Mouse (Mus musculus): ENCODE results near the gene Tnnt3. TPM values are rescaled to one million over a fixed set of nuclear protein-coding genes. Genes with fewer than 3 reads are reported as not detected.
A peak's percentile ranks its signal among the peaks of the same experiment; 100 is the strongest.

Tnnt3 gene
- 0.91 and 1.6 TPM in 2 replicates for polyA plus RNA-seq (2015; fragmentation: Nextera tagmentation; extraction: Ambion mirVana)

DNA sequence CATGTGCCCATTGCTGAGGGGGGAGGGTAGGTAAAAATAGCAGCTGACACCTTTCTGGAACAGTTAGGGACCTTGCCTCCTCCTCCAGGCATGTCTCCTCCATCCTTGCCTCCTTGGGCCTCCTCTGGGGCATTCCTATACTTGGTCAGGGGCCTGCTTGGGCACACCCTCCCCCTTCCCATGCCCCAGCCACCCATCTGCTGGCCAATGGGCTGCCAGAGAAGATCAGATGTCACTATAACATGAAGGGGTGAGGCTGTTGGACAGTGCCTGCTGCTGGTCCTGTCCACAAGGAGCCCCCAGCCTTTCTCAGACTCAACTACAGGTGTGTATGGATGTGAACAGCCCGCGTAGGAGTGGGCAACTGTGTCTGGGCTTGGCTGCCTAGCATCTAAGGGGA lies at the start of gene Tnnt3:
Gene Tnnt3, plus strand, starts transcription at position 262 of the 400 bp plus-strand sequence.
- 88% methylated on average over 2 of the region's 2 CpGs for WGBS
- no peak within 1 kb of the TSS for H3K9ac ChIP-seq (ENCODE audit: low read depth, low read length)
- H3K4me1 ChIP-seq (ENCODE audit: control insufficient read depth, insufficient read depth, low read length): no peaks in the 10 kb centered on the region
- no peaks in the 10 kb centered on the region for H3K9me3 ChIP-seq (replicated peaks; ENCODE audit: control insufficient read depth, low read length, poor library complexity, severe bottlenecking)
- H3K27ac ChIP-seq (ENCODE audit: low read length): no peak within 1 kb of the TSS
- H3K4me3 ChIP-seq (ENCODE audit: low read depth, low read length): no peak within 1 kb of the TSS
- H3K4me2 ChIP-seq (ENCODE audit: low read length): no peak within 1 kb of the TSS
- H3K36me3 ChIP-seq (ENCODE audit: control insufficient read depth, insufficient read depth, low read length): no peaks in the 10 kb centered on the region
- no peaks in the 10 kb centered on the region for H3K27me3 ChIP-seq (ENCODE audit: control insufficient read depth, insufficient read depth, low read depth, low read length)
- no peak for ATAC-seq

DNA sequence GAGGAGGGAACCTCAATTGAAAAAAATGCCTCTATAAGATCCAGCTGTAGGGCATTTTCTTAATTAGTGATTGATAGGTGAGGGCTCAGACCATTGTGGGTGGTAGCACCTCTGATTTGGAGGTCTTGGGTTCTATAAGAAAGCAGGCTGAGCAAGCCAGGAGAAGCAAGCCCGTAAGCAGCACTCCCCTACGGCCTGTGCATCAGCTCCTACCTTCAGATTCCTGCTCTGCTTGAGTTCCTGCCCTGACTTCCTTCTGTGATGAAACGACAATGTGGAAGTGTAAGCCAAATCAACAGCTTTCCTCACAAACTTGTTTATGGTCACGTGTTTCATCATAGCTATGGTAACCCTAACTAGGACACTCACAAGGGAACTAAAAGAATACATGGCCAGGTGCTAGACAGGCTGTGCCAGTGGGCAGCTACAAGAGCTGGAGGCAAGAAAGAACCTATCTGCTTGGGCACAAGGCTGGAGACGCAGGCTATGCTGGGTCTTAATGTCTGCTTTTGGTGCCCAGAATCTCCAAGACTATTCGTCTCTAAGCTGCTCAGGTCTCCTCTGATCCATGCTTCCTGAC lies 49.5 kb upstream of the Tnnt3 start:
- Histone ChIP-seq H3K9ac (ENCODE audit: low read depth, low read length) (no peak overlapping the region), H3K4me2 (ENCODE audit: low read length) (no peak overlapping the region), H3K27me3 (ENCODE audit: control insufficient read depth, insufficient read depth, low read depth, low read length) (no peaks in the 10 kb centered on the region), H3K4me3 (ENCODE audit: low read depth, low read length) (no peak overlapping the region), H3K27ac (ENCODE audit: low read length) (no peak overlapping the region), H3K9me3 (replicated peaks; ENCODE audit: control insufficient read depth, low read length, poor library complexity, severe bottlenecking) (no peaks in the 10 kb centered on the region), H3K4me1 (ENCODE audit: control insufficient read depth, insufficient read depth, low read length) (no peaks in the 10 kb centered on the region), H3K36me3 (ENCODE audit: control insufficient read depth, insufficient read depth, low read length) (no peaks in the 10 kb centered on the region)
- ATAC-seq: no peak
- 77% methylated on average over 6 of the region's 6 CpGs for WGBS

DNA sequence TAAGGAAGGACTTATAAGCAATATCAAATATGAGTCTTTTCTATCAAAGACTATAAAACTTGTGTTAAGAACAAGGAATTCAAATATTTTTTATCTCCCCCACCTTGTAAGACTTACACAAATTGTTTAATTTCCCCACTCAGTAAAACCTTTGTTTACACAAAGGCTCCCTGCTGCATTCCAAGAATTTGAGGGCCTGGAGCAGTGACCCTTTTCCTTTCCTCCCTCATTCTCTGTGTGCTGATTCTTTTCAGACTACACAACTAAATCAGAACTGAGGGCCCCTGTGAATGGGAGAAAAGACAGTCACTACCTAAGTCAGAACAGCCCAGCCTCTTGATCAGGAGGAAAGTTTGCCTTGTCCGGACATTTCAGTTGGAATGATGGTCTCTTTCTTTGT lies 43.9 kb upstream of the Tnnt3 start:
- no peak for ATAC-seq
- no peak overlapping the region for H3K9ac ChIP-seq (ENCODE audit: low read depth, low read length)
- H3K36me3 ChIP-seq (ENCODE audit: control insufficient read depth, insufficient read depth, low read length): no peaks in the 10 kb centered on the region
- no peaks in the 10 kb centered on the region for H3K27me3 ChIP-seq (ENCODE audit: control insufficient read depth, insufficient read depth, low read depth, low read length)
- 17% methylated on average over 1 of the region's 1 CpGs for WGBS
- H3K27ac ChIP-seq (ENCODE audit: low read length): no peak overlapping the region
- peaks cover 8% of the 10 kb centered on the region; the same call in 1 of the 2 replicates for H3K4me1 ChIP-seq (ENCODE audit: control insufficient read depth, insufficient read depth, low read length)
- H3K4me2 ChIP-seq (ENCODE audit: low read length): no peak overlapping the region
- H3K4me3 ChIP-seq (ENCODE audit: low read depth, low read length): no peak overlapping the region
- H3K9me3 ChIP-seq (replicated peaks; ENCODE audit: control insufficient read depth, low read length, poor library complexity, severe bottlenecking): no peaks in the 10 kb centered on the region

DNA sequence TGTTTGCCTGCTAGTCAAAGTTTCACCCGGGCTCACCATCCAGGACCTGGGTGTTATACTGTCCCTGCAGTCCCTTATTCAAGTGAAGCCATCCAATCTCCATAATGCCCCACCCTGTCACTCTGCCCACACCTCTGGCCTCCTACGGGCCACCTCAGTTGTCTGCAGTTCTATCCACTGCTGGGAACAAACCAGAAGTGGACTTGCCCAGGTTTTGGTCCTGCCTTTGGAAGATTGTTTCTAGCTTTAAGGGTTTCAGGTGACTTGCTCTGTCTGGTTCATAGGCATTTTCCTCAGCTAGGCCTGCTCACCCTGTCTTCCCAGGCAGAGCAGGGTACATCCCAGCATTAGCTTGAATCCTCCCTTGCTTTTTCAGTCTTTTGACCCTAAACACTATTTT lies 43.4 kb upstream of the Tnnt3 start:
- H3K9ac ChIP-seq (ENCODE audit: low read depth, low read length): no peak overlapping the region
- no peaks in the 10 kb centered on the region for H3K36me3 ChIP-seq (ENCODE audit: control insufficient read depth, insufficient read depth, low read length)
- no peaks in the 10 kb centered on the region for H3K9me3 ChIP-seq (replicated peaks; ENCODE audit: control insufficient read depth, low read length, poor library complexity, severe bottlenecking)
- H3K27ac ChIP-seq (ENCODE audit: low read length): no peak overlapping the region
- H3K4me3 ChIP-seq (ENCODE audit: low read depth, low read length): no peak overlapping the region
- H3K4me2 ChIP-seq (ENCODE audit: low read length): no peak overlapping the region
- H3K27me3 ChIP-seq (ENCODE audit: control insufficient read depth, insufficient read depth, low read depth, low read length): no peaks in the 10 kb centered on the region
- 51% methylated on average over 2 of the region's 2 CpGs for WGBS
- peaks cover 8% of the 10 kb centered on the region; the same call in 1 of the 2 replicates for H3K4me1 ChIP-seq (ENCODE audit: control insufficient read depth, insufficient read depth, low read length)
- no peak for ATAC-seq

DNA sequence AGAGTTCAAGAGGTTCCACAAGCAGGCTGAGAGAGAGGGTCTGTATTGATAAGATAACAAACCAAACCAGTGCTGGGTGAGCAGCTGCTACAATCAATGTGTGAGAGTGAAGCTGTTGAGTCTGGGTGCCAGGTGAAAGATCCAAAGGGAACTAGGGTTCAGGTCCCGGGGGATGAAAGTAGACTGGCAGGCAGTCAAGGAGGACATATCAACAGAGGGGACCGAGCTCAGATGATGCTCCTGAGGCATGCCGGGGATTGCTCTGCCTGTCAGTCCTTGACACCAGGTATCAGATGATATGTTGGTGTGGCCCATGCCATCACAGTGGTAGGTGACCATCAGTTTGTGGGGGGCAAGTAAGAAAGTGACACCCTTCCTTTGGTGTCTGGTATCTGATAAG lies 41.8 kb upstream of the Tnnt3 start:
- Histone ChIP-seq H3K4me3 (ENCODE audit: low read depth, low read length) (no peak overlapping the region), H3K27ac (ENCODE audit: low read length) (peak overlapping the region; percentile 69), H3K27me3 (ENCODE audit: control insufficient read depth, insufficient read depth, low read depth, low read length) (no peaks in the 10 kb centered on the region), H3K4me2 (ENCODE audit: low read length) (no peak overlapping the region), H3K36me3 (ENCODE audit: control insufficient read depth, insufficient read depth, low read length) (no peaks in the 10 kb centered on the region), H3K4me1 (ENCODE audit: control insufficient read depth, insufficient read depth, low read length) (peaks cover 8% of the 10 kb centered on the region; the same call in 1 of the 2 replicates), H3K9me3 (replicated peaks; ENCODE audit: control insufficient read depth, low read length, poor library complexity, severe bottlenecking) (no peaks in the 10 kb centered on the region), H3K9ac (ENCODE audit: low read depth, low read length) (no peak overlapping the region)
- ATAC-seq: peak; percentile 18; the same call in 1 of the 2 replicates
- WGBS: 60% methylated on average over 3 of the region's 3 CpGs

DNA sequence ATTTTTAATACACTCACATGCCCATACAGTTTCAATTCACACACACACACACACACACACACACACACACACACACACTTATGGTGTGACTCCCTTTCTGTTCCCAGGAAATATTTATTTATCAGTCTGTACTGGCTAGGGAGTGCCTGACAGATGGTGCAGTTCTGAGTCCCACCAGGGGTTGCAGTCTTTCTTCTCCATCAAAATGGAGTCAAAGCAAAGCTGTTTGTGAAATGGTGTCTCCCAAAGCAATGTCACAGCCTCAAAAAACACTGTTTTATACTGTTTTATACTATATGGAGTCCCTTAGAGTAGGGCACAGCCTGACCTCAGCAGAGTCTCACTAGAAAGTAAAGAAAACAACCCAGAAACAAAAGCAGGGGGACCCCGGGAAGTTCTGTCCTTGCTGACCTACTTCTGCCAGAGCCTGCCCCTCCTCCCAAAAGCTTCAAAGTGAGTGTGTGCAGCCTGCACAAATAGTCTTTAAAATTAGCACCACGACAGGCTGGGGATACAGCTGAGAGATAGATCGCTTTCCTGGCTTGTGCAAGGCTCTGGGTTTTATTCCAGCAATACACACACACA lies 41.3 kb upstream of the Tnnt3 start:
- Histone ChIP-seq H3K27me3 (ENCODE audit: control insufficient read depth, insufficient read depth, low read depth, low read length) (no peaks in the 10 kb centered on the region), H3K4me2 (ENCODE audit: low read length) (no peak overlapping the region), H3K4me1 (ENCODE audit: control insufficient read depth, insufficient read depth, low read length) (peaks cover 8% of the 10 kb centered on the region; the same call in 1 of the 2 replicates), H3K9me3 (replicated peaks; ENCODE audit: control insufficient read depth, low read length, poor library complexity, severe bottlenecking) (no peaks in the 10 kb centered on the region), H3K4me3 (ENCODE audit: low read depth, low read length) (no peak overlapping the region), H3K9ac (ENCODE audit: low read depth, low read length) (no peak overlapping the region), H3K36me3 (ENCODE audit: control insufficient read depth, insufficient read depth, low read length) (no peaks in the 10 kb centered on the region), H3K27ac (ENCODE audit: low read length) (peak overlapping the region; percentile 69)
- 14% methylated on average over 3 of the region's 3 CpGs for WGBS
- peak; percentile 80; the same call in 1 of the 2 replicates for ATAC-seq

DNA sequence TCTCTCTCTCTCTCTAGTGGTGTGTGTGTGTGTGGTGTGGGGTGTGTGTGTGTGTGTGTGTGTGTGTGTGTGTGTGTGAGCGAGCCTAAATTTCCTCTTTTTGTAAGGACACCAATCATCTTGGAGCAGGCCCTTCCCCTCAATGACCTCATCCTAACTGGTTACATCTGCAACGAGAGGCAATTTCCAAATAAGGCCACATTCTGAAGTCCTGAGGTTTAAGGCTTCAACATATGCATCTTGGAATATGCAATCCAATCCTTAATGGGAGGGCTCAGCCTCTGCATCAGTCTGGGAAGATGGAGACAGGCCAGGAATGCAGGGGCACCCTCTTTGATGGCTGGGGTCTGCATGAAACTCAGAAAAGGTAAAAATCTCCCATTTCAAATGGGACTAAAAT lies 40.6 kb upstream of the Tnnt3 start:
- WGBS: 33% methylated on average over 2 of the region's 2 CpGs
- Histone ChIP-seq H3K4me3 (ENCODE audit: low read depth, low read length) (no peak overlapping the region), H3K4me2 (ENCODE audit: low read length) (no peak overlapping the region), H3K9me3 (replicated peaks; ENCODE audit: control insufficient read depth, low read length, poor library complexity, severe bottlenecking) (no peaks in the 10 kb centered on the region), H3K27me3 (ENCODE audit: control insufficient read depth, insufficient read depth, low read depth, low read length) (no peaks in the 10 kb centered on the region), H3K4me1 (ENCODE audit: control insufficient read depth, insufficient read depth, low read length) (peaks cover 8% of the 10 kb centered on the region; the same call in 1 of the 2 replicates), H3K27ac (ENCODE audit: low read length) (peak overlapping the region; percentile 69), H3K9ac (ENCODE audit: low read depth, low read length) (no peak overlapping the region), H3K36me3 (ENCODE audit: control insufficient read depth, insufficient read depth, low read length) (no peaks in the 10 kb centered on the region)
- no peak for ATAC-seq

DNA sequence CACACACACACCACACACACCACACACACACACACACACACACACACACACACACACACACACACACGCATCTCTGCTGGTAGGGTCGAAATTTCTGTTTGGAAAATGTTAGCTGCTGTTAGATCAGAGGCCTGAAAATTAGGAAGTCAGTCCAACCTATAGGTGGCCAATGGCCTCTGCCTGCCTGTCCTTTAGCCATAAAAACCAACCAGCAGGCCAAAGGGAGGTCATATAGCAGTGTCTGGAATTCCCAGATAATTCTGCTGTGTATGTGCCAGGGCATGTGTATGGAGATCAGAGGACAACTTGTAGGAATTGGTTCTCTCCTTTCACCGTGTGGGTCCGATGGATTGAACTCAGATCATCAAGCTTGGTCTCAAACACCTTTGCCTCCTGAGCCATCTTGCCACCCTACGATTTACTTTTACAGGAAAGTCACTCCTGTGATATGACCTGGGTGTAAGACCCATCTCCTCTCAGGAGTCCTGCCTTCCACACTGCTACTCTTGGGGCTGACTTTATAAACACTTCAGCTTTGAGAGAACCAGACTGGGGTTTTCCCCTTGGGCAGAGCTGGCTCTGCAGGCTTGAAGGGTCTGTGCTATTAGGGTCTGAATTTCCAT lies 39.8 kb upstream of the Tnnt3 start:
- Histone ChIP-seq H3K4me2 (ENCODE audit: low read length) (no peak overlapping the region), H3K27me3 (ENCODE audit: control insufficient read depth, insufficient read depth, low read depth, low read length) (no peaks in the 10 kb centered on the region), H3K4me1 (ENCODE audit: control insufficient read depth, insufficient read depth, low read length) (peaks cover 8% of the 10 kb centered on the region; the same call in 1 of the 2 replicates), H3K27ac (ENCODE audit: low read length) (no peak overlapping the region), H3K4me3 (ENCODE audit: low read depth, low read length) (no peak overlapping the region), H3K9ac (ENCODE audit: low read depth, low read length) (no peak overlapping the region), H3K36me3 (ENCODE audit: control insufficient read depth, insufficient read depth, low read length) (no peaks in the 10 kb centered on the region), H3K9me3 (replicated peaks; ENCODE audit: control insufficient read depth, low read length, poor library complexity, severe bottlenecking) (no peaks in the 10 kb centered on the region)
- 91% methylated on average over 5 of the region's 5 CpGs for WGBS
- ATAC-seq: no peak

DNA sequence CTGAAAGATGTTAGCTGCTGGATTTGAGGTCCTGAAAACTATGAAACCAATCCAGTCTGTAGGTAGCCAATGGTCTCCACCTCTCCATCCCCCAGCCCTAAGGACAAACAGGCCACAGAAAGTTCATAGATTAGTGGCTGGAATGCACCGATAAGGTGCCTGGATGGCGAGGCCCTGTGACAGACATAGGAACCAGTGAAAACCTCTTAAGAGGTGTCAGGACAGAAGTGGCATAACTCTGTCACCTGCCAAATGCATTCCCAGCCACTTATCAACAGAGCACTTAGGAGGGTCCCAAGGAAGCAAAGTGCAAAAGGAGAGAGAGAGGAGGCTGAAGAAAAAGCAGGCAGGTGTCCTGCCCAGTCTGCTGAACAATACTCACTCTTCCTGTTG lies 39.3 kb upstream of the Tnnt3 start:
- H3K9ac ChIP-seq (ENCODE audit: low read depth, low read length): no peak overlapping the region
- no peaks in the 10 kb centered on the region for H3K36me3 ChIP-seq (ENCODE audit: control insufficient read depth, insufficient read depth, low read length)
- WGBS: 93% methylated on average over 2 of the region's 2 CpGs
- peaks cover 8% of the 10 kb centered on the region; the same call in 1 of the 2 replicates for H3K4me1 ChIP-seq (ENCODE audit: control insufficient read depth, insufficient read depth, low read length)
- H3K27me3 ChIP-seq (ENCODE audit: control insufficient read depth, insufficient read depth, low read depth, low read length): no peaks in the 10 kb centered on the region
- H3K27ac ChIP-seq (ENCODE audit: low read length): no peak overlapping the region
- no peak overlapping the region for H3K4me3 ChIP-seq (ENCODE audit: low read depth, low read length)
- H3K4me2 ChIP-seq (ENCODE audit: low read length): no peak overlapping the region
- ATAC-seq: no peak
- no peaks in the 10 kb centered on the region for H3K9me3 ChIP-seq (replicated peaks; ENCODE audit: control insufficient read depth, low read length, poor library complexity, severe bottlenecking)

All from midbrain, embryonic 16.5 days (tissue).